Mouse (Mus musculus) forebrain, embryonic 12.5 days (tissue): Measurements from ENCODE around the gene Calm5. TPM values are rescaled to one million over a fixed set of nuclear protein-coding genes. Genes with fewer than 3 reads are reported as not detected.
"Not testable (repeated sequence)": the region's sequence is repeated elsewhere in the genome, so short reads cannot be mapped to it uniquely, and the experiment has no call there.

Source experiments
- ATAC-seq: fragments of 200-750 bp; cut with Nextera tagmentation; 2 replicates; pipeline ENCODE4 v1.8.0; 2017; ENCODE audit warnings: moderate TSS enrichment; ENCODE audit not compliant: low FRiP score
- H3K27ac ChIP-seq: fragments of 300-500 bp; sonication (generic); 2 replicates; pipeline ENCODE4 v1.5.1; 2016; ENCODE audit warnings: mild to moderate bottlenecking
- H3K27me3 ChIP-seq: fragments of 300-500 bp; sonication (generic); 2 replicates; pipeline ENCODE4 v1.6.1; 2016; ENCODE audit warnings: mild to moderate bottlenecking
- H3K36me3 ChIP-seq: fragments of 300-500 bp; sonication (generic); replicated peaks from 2 replicates; pipeline ENCODE4 v1.6.1; 2016; ENCODE audit warnings: mild to moderate bottlenecking
- H3K4me1 ChIP-seq: fragments of 300-500 bp; sonication (generic); 2 replicates; pipeline ENCODE4 v1.6.1; 2016
- H3K4me2 ChIP-seq: fragments of 300-500 bp; sonication (generic); 2 replicates; pipeline ENCODE4 v1.6.1; 2016; ENCODE audit warnings: mild to moderate bottlenecking, moderate library complexity
- H3K4me3 ChIP-seq: fragments of 300-500 bp; sonication (generic); replicated peaks from 2 replicates; pipeline ENCODE4 v1.5.1; 2016; ENCODE audit warnings: mild to moderate bottlenecking
- H3K9ac ChIP-seq: fragments of 300-500 bp; sonication (generic); 2 replicates; pipeline ENCODE4 v1.6.1; 2016; ENCODE audit warnings: mild to moderate bottlenecking
- H3K9me3 ChIP-seq: fragments of 300-500 bp; sonication (generic); 2 replicates; pipeline ENCODE4 v1.6.1; 2016
- WGBS: fragments of 180-500 bp; shearing (Covaris S2); methylation state at CpG from one replicate; pipeline ENCODE4 v1.1.7; 2016; 5-methylcytosine and 5-hydroxymethylcytosine counted together
- polyA plus RNA-seq: library from polyadenylated mRNA; unstranded; fragments of >200 nt; fragmentation: Nextera tagmentation; extraction: Ambion mirVana; gene quantifications from 2 replicates; pipeline ENCODE4 v1.2.1, GENCODE M21; 2016

Calm5 gene
- polyA plus RNA-seq, 1 experiment from 2014 or later, result not detected

GRCm38 (mm10) chr13:3833644-3834043 lies 20.3 kb upstream of the Calm5 start:
- H3K4me2 ChIP-seq, H3K36me3 ChIP-seq, H3K9me3 ChIP-seq, H3K27me3 ChIP-seq, H3K4me3 ChIP-seq, H3K9ac ChIP-seq, ATAC-seq, H3K4me1 ChIP-seq, H3K27ac ChIP-seq: not testable (repeated sequence)

GRCm38 (mm10) chr13:3837312-3837807 lies 16.6 kb upstream of the Calm5 start, which contains the start of gene Calm4:
TSS of gene Calm4 (plus strand) at chr13:3837757.
- not testable (repeated sequence) for H3K36me3 ChIP-seq, H3K9me3 ChIP-seq, H3K4me3 ChIP-seq, H3K4me2 ChIP-seq, H3K4me1 ChIP-seq, ATAC-seq, H3K9ac ChIP-seq, H3K27ac ChIP-seq, H3K27me3 ChIP-seq

- not testable (repeated sequence) for H3K4me2 ChIP-seq, H3K27ac ChIP-seq, ATAC-seq, H3K27me3 ChIP-seq, H3K4me1 ChIP-seq, H3K9me3 ChIP-seq, H3K9ac ChIP-seq, H3K4me3 ChIP-seq, H3K36me3 ChIP-seq
Observed at GRCm38 (mm10) chr13:3840662-3841061, 13.3 kb upstream of the Calm5 start.

- no peak overlapping the region for H3K4me3 ChIP-seq
- no peak overlapping the region for H3K4me2 ChIP-seq
- no peak for ATAC-seq
- H3K27me3 ChIP-seq, result no peaks in the 10 kb centered on the region
- H3K9me3 ChIP-seq, result no peaks in the 10 kb centered on the region
- no peaks in the 10 kb centered on the region for H3K4me1 ChIP-seq
- H3K27ac ChIP-seq, result no peak overlapping the region
- no peaks in the 10 kb centered on the region for H3K36me3 ChIP-seq
- no peak overlapping the region for H3K9ac ChIP-seq
- 83% methylated on average over 1 of the region's 1 CpGs for WGBS
Observed at GRCm38 (mm10) chr13:3850330-3850729, 3.6 kb upstream of the Calm5 start.

- Histone ChIP-seq H3K4me3 (no peak overlapping the region), H3K27me3 (no peaks in the 10 kb centered on the region), H3K4me1 (no peaks in the 10 kb centered on the region), H3K27ac (no peak overlapping the region), H3K36me3 (no peaks in the 10 kb centered on the region), H3K9ac (no peak overlapping the region), H3K4me2 (no peak overlapping the region), H3K9me3 (no peaks in the 10 kb centered on the region)
- 88% methylated on average over 2 of the region's 2 CpGs for WGBS
- ATAC-seq, result no peak
Observed at GRCm38 (mm10) chr13:3854856-3855255, 883 bp downstream of the Calm5 start.

GRCm38 (mm10) chr13:3856252-3856651 lies 2.3 kb downstream of the Calm5 start:
- H3K4me2 ChIP-seq, result no peak overlapping the region
- no peak for ATAC-seq
- 86% methylated on average over 1 of the region's 1 CpGs for WGBS

GRCm38 (mm10) chr13:3861251-3861650 lies 7.3 kb downstream of the Calm5 start:
- 94% methylated on average over 8 of the region's 8 CpGs for WGBS
- Histone ChIP-seq H3K27ac (no peak overlapping the region), H3K36me3 (no peaks in the 10 kb centered on the region), H3K27me3 (no peaks in the 10 kb centered on the region), H3K4me1 (no peaks in the 10 kb centered on the region), H3K9ac (no peak overlapping the region), H3K4me2 (no peak overlapping the region), H3K4me3 (no peak overlapping the region), H3K9me3 (no peaks in the 10 kb centered on the region)
- no peak for ATAC-seq

More at GRCm38 (mm10) chr13:3856252-3856651, 2.3 kb downstream of the Calm5 start:
- Histone ChIP-seq H3K4me1 (no peaks in the 10 kb centered on the region), H3K27me3 (no peaks in the 10 kb centered on the region), H3K4me3 (no peak overlapping the region), H3K36me3 (no peaks in the 10 kb centered on the region), H3K27ac (no peak overlapping the region), H3K9me3 (no peaks in the 10 kb centered on the region), H3K9ac (no peak overlapping the region)

GRCm38 (mm10) chr13:3862325-3862724 lies 8.4 kb downstream of the Calm5 start:
- no peaks in the 10 kb centered on the region for H3K4me1 ChIP-seq
- ATAC-seq, result no peak
- no peaks in the 10 kb centered on the region for H3K36me3 ChIP-seq
- H3K4me2 ChIP-seq, result no peak overlapping the region
- 81% methylated on average over 3 of the region's 3 CpGs for WGBS
- no peak overlapping the region for H3K4me3 ChIP-seq
- no peaks in the 10 kb centered on the region for H3K9me3 ChIP-seq
- H3K27ac ChIP-seq, result no peak overlapping the region
- H3K27me3 ChIP-seq, result no peaks in the 10 kb centered on the region
- no peak overlapping the region for H3K9ac ChIP-seq

GRCm38 (mm10) chr13:3862922-3863580 lies 9.1 kb downstream of the Calm5 start:
- no peak for ATAC-seq
- no peaks in the 10 kb centered on the region for H3K9me3 ChIP-seq
- no peaks in the 10 kb centered on the region for H3K27me3 ChIP-seq
- no peak overlapping the region for H3K4me2 ChIP-seq
- no peaks in the 10 kb centered on the region for H3K4me1 ChIP-seq
- H3K4me3 ChIP-seq, result no peak overlapping the region
- H3K36me3 ChIP-seq, result no peaks in the 10 kb centered on the region
- H3K27ac ChIP-seq, result no peak overlapping the region
- WGBS, result 90% methylated on average over 10 of the region's 10 CpGs
- H3K9ac ChIP-seq, result no peak overlapping the region

GRCm38 (mm10) chr13:3865648-3866354 lies 11.8 kb downstream of the Calm5 start:
- ATAC-seq, result no peak
- no peaks in the 10 kb centered on the region for H3K9me3 ChIP-seq
- no peaks in the 10 kb centered on the region for H3K27me3 ChIP-seq
- no peaks in the 10 kb centered on the region for H3K4me1 ChIP-seq
- 88% methylated on average over 14 of the region's 14 CpGs for WGBS
- no peak overlapping the region for H3K4me2 ChIP-seq
- no peak overlapping the region for H3K9ac ChIP-seq
- H3K4me3 ChIP-seq, result no peak overlapping the region
- no peak overlapping the region for H3K27ac ChIP-seq
- no peaks in the 10 kb centered on the region for H3K36me3 ChIP-seq

- 87% methylated on average over 8 of the region's 8 CpGs for WGBS
- no peak for ATAC-seq
Observed at GRCm38 (mm10) chr13:3866355-3867052, 12.5 kb downstream of the Calm5 start.

GRCm38 (mm10) chr13:3867158-3867557 lies 13.2 kb downstream of the Calm5 start:
- Histone ChIP-seq H3K4me2 (no peak overlapping the region), H3K27me3 (no peaks in the 10 kb centered on the region), H3K4me1 (no peaks in the 10 kb centered on the region), H3K9ac (no peak overlapping the region), H3K4me3 (no peak overlapping the region), H3K9me3 (no peaks in the 10 kb centered on the region), H3K36me3 (no peaks in the 10 kb centered on the region), H3K27ac (no peak overlapping the region)
- no peak for ATAC-seq
- 85% methylated on average over 6 of the region's 6 CpGs for WGBS

More at GRCm38 (mm10) chr13:3866355-3867052, 12.5 kb downstream of the Calm5 start:
- Histone ChIP-seq H3K36me3 (no peaks in the 10 kb centered on the region), H3K27ac (no peak overlapping the region), H3K4me2 (no peak overlapping the region), H3K9me3 (no peaks in the 10 kb centered on the region), H3K4me3 (no peak overlapping the region), H3K9ac (no peak overlapping the region), H3K27me3 (no peaks in the 10 kb centered on the region), H3K4me1 (no peaks in the 10 kb centered on the region)
